Mouse (Mus musculus) lung, postnatal 0 days (tissue): Measurements from ENCODE around the gene Smarcd3.

Experiments
- CTCF ChIP-seq: IDR thresholded peaks from 2 replicates; pipeline ENCODE4 v1.5.1; 2016; ENCODE audit warnings: antibody characterized with exemption, mild to moderate bottlenecking
- EP300 ChIP-seq: IDR thresholded peaks from 2 replicates; pipeline ENCODE4 v1.6.1; 2016; ENCODE audit warnings: antibody characterized with exemption, mild to moderate bottlenecking, control low read depth

DNA sequence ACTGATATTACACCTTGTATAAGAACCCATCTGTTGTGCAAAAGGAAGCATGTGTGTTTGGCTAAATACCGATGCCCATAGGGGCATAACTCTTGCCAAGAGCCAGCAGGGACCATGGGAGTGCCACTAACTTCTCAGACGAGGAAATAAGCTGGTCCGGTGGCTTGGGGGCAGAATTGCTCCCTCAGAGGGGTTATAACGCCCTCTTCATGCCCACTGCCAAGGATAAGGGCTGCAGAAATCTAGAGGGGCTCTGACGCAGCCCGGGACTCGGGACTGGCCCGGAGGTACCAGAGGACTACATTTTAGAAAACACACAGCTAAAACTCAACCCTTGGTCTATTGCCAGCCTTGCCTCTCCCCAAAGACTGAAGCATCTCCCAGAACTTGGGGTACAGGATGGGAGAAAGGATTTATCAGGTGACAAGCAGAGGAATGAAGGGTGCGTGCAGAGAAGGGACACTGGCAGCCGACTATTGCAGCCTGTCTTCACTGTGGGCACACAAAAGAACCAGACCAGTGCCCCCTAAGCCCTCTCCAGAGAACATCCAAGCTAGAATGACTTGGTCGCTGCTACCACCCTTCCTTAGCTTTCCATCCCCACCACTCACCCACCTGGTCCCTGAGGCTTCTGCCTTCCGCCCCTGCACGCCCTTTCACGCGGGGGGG, 26.2 kb downstream of the Smarcd3 start:
- TF ChIP-seq CTCF: no peak
- no peak for TF ChIP-seq EP300
